Mouse (Mus musculus) left cerebral cortex, postnatal 25 days (tissue): ENCODE measurements around the gene Amz1. TPM values are rescaled to one million over a fixed set of nuclear protein-coding genes. Genes with fewer than 3 reads are reported as not detected.

ENCODE experiments used
- DNase-seq, 2 experiments: peaks; one replicate each; pipeline ENCODE4 v3.0.0; 2022; ENCODE audit warnings: low spot score in 2 of 2, mixed read lengths in 1 of 2
- intact Hi-C: fragments of 180-260 bp; cut with DNase I; formaldehyde crosslinking; loops from one replicate; pipeline ENCODE4 v1.15.1; 2025
- total RNA-seq, 2 experiments: library from RNA; stranded (reverse); gene quantifications; 2 replicates each; pipeline ENCODE4 v1.2.3; 2021

The Amz1 gene
- total RNA-seq, 2 experiments from 2014 or later: 16.0 to 18.0 TPM

DNA sequence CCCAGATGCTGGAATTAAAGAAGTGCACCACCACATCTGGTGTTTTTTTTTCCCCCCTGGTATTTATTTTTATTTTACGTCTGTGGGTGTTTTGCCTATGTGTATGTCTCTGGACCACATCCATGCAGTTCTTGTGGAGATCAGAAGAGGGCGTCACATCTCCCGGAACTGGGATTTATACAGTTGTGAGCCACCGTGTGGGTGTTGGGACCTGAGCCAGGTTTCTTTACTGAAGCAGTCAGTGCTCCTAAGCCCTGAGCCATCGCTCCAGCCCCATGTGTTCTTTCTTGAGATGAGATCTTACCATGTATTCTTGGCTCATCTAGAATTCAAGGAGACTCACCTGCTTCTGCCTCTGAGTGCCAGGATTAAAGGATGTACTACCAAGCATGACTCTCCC lies 12.9 kb upstream of the Amz1 start:
- peak in 1 of 2 experiments; percentile 39 for DNase-seq
- intact Hi-C loops: no loop called here

- no peak for DNase-seq
- intact Hi-C loops: no loop called here
Observed at GRCm38 (mm10) chr5:140720773-140721172, 3.2 kb upstream of the Amz1 start.

DNA sequence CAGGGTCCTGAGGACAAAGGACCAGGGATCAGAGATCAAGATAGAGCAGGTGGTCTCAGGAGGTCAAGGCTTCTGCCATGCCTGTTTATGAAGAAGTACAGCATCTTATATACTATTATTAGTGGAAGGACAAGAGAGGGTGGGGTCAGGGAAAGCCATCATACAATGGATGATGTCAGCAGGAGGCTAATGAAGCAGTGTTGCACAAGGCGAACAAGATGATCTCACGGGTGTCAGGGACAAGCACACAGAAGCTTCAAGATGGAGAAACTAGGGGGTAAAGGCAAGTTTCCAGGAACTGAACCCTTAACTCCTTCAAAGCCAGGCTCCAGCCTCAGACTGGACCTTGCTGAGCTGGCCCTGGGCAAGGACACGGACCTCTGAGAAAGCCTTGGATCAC lies 1.8 kb upstream of the Amz1 start:
- DNase-seq: no peak
- intact Hi-C loops: no loop called here

DNA sequence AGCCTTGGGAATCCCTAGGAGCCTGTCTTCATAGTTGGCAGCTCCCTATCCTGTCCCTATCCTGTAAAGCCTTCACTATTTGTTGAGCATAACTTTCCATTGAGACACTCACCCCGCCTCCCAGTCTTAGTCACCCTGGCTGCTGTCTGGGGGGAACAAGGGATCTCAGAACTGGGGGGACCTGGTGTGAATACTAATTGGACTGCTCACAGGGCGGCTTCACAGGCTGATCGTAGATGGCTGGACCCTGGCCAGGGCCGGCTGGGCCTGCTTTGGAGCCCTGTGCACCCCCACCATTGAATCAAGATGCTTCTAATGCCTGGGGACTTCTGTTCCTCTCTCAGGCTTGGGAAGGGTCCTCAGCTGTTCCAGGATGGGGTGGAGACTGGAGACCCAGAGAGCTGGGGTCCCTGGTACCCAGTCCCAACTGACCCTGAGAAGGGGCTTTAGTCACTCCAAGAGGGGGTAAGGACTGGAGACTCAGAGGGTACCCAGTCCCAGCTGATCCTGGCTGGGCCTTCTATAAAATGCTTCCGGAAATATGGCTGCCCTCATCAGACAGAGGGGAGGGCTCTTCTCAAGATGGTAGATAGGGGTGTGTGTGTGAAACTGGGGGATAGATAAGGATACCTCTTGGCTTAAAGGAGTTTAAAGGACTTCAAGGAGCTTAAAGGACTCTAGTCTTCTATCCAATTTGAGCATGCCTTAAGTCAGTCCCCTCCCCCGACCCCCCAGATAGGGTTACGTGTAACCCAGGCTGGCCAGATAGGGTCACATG lies 2.3 kb downstream of the Amz1 start:
- DNase-seq: peak; percentile 60 to 66
- intact Hi-C loops: no loop called here

DNA sequence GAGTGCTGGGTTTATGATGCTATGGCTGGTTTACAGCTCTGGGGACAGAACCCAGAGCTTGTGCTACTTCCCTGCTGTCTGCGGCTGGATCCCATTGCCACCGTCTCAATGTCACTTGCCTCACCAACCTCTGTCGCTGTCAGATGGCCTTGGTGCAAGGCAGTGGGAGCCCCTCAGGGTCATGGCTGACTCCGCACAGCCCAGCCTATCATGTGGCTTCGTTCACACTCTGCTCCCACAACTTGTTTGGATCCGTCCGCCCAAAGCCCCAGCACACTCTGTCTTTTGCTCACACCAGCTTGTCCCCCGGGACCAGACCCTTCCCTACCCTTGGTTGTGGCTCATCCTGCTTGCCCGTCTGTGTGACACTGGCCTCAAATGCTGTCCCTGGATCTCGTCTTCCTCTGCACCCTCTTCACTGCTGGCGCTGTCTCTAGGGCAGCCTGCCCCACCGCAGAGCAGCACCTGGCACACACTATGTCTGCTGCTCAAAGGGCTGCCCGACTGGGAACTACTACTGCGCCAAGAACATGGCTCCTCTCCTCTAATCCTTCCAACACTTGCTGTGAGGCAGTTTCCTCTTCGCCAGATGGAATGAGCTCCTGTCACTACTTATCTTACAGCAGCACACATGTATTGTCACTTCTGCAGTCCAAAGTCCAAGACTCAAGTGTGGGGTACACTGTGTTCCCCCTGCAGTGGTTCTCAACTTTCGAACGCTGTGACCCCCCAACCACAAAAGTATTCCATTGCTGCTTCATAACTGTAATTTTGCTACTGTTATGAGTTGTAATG lies 3.2 kb downstream of the Amz1 start:
- intact Hi-C loops: no loop called here
- DNase-seq: no peak

DNA sequence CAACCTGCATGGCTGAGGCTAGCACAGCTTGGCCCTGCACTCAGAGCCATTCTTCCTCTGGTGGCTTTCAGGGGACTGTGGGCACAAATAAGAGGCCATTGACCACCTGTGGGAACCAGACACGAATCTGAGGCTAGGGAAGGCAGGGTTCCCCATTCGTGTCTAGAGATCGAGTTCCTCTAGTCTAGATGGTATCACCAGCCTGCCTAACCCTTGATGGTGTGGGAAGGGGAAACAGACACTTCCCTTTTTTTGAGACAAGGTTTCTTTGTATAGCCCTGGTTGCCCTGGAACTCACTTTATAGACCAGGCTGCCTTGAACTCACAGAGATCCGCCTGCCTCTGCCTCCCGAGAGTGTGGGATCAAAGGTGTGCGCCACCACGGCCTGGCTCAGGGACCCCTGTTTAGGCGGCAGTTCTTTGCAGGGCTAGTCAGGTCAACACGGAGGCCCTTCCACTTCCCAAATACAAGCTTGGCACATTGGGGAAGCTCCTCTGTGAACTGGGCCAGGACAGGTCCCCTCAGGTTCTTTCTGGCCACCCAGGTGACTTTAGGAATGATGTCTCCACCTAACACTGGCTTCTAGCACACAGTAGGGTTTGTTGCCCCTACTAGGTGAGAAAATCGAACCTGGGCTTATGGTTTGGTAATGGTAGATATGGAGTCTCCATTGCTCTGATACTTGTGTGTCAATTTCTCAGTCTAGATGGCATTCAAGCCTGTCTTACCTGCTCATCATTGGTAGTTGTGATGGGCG lies 7.3 kb downstream of the Amz1 start:
- intact Hi-C loops: no loop called here
- DNase-seq: no peak

DNA sequence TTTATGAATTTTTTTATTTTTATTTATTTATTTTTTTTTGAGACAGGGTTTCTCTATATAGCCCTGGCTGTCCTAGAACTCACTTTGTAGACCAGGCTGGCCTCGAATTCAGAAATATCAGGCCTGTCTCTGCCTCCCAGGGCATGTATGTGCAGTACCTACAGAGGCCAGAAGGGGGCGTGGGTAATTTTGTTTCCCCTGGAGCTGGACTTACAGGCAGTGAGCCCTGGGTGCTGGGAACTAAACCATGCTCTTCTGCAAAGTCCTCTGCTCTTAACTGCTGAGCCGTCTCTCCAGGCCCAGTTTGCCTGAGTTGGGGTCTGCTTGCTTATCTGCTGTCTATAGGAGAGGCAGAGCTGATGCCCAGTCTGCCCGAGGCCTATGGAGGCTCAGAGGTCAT lies 8.3 kb downstream of the Amz1 start:
- intact Hi-C loops: no loop called here

GRCm38 (mm10) chr5:140733336-140733735 lies 9.4 kb downstream of the Amz1 start:
- DNase-seq: no peak
- intact Hi-C loops: no loop called here

More for the DNA sequence above, 8.3 kb downstream of the Amz1 start:
- DNase-seq: no peak

DNA sequence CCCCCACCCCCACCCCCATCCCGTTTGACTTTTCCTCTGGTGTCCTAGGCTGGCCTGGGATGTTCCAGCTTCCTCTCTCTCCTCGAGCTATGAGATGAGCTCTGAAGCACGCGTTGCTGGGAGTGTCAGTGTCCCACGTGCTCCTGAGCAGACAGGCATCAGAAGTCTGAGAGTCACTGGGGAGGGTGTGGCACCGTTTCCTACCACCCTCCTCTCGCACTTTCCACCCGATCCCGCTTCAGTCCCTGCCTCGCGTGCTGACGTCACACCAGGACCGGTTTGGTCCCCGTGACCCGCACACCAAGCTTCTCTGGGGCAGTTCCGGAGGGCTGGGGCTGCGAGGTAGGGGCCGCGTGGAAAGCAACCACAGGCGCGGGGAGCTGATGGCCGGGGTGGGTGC lies 11.4 kb downstream of the Amz1 start:
- intact Hi-C loops: no loop called here
- peak in 1 of 2 experiments; percentile 50 for DNase-seq

DNA sequence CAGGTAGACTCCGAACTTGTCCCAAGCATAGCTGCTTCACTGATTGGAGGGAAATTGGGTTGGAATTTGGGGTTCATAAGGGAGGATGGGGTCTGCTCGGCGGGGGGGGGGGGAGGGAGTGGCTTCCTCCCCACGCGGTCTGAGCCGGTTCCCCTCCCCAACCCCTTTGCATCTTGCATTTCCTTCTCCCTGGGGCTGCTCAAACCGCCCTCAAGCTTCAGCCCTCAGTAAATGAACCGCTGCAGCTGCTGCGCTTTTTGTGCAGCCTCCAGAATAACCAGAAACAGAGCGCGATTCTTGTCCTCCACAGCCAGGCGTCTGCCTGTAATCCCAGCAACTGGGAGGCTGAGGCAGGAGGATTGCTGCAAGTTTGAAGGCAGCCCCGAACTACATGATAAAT lies 12.2 kb downstream of the Amz1 start:
- intact Hi-C loops: no loop called here
- no peak for DNase-seq

- peak; percentile 59 to 64 for DNase-seq
- intact Hi-C loops: no loop called here
Observed at GRCm38 (mm10) chr5:140739813-140740212, 15.9 kb downstream of the Amz1 start.

- intact Hi-C loops: no loop called here
- no peak for DNase-seq
Observed at GRCm38 (mm10) chr5:140741040-140741439, 17.1 kb downstream of the Amz1 start.

GRCm38 (mm10) chr5:140741877-140742276 lies 17.9 kb downstream of the Amz1 start:
- intact Hi-C loops: no loop called here
- DNase-seq: no peak

GRCm38 (mm10) chr5:140743706-140744131 lies 19.8 kb downstream of the Amz1 start:
- intact Hi-C loops: no loop called here

GRCm38 (mm10) chr5:140748425-140748824 lies 24.5 kb downstream of the Amz1 start:
- intact Hi-C loops: loop anchor here (2.0 kb wide), 1 partner anchor 208 kb away; no protein-coding TSS in a partner anchor

More at GRCm38 (mm10) chr5:140743706-140744131, 19.8 kb downstream of the Amz1 start:
- DNase-seq: no peak

GRCm38 (mm10) chr5:140749062-140749875 lies 25.3 kb downstream of the Amz1 start:
- intact Hi-C loops: loop anchor here (2.0 kb wide), 1 partner anchor 208 kb away; no protein-coding TSS in a partner anchor
- peak; percentile 74 to 76 for DNase-seq

More at GRCm38 (mm10) chr5:140748425-140748824, 24.5 kb downstream of the Amz1 start:
- peak in 1 of 2 experiments; percentile 20 for DNase-seq

GRCm38 (mm10) chr5:140750925-140751324 lies 27.0 kb downstream of the Amz1 start:
- peak in 1 of 2 experiments; percentile 31 for DNase-seq
- intact Hi-C loops: loop anchor here (5.0 kb wide), 1 partner anchor 76 kb away; no protein-coding TSS in a partner anchor

DNA sequence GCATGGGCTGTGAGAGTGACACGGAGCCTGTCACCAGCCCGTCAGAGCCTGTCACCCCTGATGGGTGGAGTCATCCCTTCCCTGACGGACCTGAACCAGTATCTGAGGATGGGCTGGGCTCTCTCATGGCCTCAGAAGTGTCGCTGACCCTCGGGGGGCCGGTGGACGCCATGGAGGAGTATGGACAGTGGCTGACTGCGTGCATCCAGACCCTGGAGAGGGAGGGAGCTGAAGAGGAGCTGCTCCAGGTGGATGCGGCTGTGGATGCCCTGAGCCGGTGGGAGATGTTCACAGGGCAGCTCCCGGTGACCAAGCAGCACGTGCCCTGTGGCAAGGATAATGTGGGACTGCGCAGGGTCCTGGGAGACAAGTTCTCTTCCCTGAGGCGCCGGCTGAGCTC lies 28.1 kb downstream of the Amz1 start:
- no peak for DNase-seq
- intact Hi-C loops: loop anchor here (5.0 kb wide), 1 partner anchor 75 kb away; no protein-coding TSS in a partner anchor

GRCm38 (mm10) chr5:140752639-140753038 lies 28.7 kb downstream of the Amz1 start:
- intact Hi-C loops: loop anchor here (5.0 kb wide), 1 partner anchor 75 kb away; no protein-coding TSS in a partner anchor

More at GRCm38 (mm10) chr5:140752639-140753038, 28.7 kb downstream of the Amz1 start:
- DNase-seq: no peak
